Mouse (Mus musculus) heart, adult 2 months (tissue): ENCODE data around the gene Tm4sf19.

Experiments used
- CTCF ChIP-seq: fragments of 200-600 bp; IDR thresholded peaks from 2 replicates; pipeline ENCODE4 v1.8.1; 2022; ENCODE audit warnings: antibody characterized with exemption, mild to moderate bottlenecking, moderate library complexity
- EP300 ChIP-seq: fragments of 200-500 bp; IDR thresholded peaks from 2 replicates; pipeline ENCODE4 v1.6.1; 2011; ENCODE audit warnings: low read depth, low read length, control low read depth; ENCODE audit not compliant: insufficient read depth
- POLR2A ChIP-seq: fragments of 200-500 bp; IDR thresholded peaks from 2 replicates; pipeline ENCODE4 v1.6.1; 2011; ENCODE audit warnings: mild to moderate bottlenecking, low read depth, low read length, control low read depth; ENCODE audit not compliant: insufficient read depth

DNA sequence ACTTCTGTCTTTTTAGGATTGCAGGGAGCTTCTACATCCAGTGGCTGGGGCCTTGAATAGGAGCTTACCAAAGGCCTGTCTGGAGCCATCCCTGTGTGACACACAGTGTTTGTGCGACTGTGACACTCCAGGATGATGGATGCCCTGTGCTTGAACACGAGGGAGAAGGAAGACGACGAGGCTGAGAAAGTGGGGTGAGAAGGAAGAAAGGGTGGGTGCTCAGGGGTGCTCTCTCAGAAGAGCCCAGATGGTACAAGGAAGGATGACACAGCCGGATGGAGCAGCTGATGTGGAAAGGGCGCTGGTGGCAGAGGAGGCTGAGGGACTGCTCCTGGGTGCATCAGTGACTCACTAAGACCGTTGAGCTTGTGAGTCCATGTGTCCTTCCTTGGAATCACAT lies at the start of gene Tm4sf19:
- TF ChIP-seq CTCF (no peak), EP300 (no peak), POLR2A (no peak)
